Mouse (Mus musculus) cerebral cortex, adult 2 months (tissue): Measurements from ENCODE around the gene Parp16.

Experiments
- WGBS: fragments of 180-500 bp; shearing (Covaris S2); methylation state at CpG from one replicate; pipeline ENCODE4 v1.1.7; 2018; 5-methylcytosine and 5-hydroxymethylcytosine counted together

Gene Parp16

GRCm38 (mm10) chr9:65195053-65195452 lies at the start of gene Parp16:
Gene Parp16 (plus strand): TSS chr9:65195353.
- WGBS = 71% methylated on average over 4 of the region's 4 CpGs

GRCm38 (mm10) chr9:65146001-65146400 lies 49.2 kb upstream of the Parp16 start:
- WGBS = 93% methylated on average over 5 of the region's 5 CpGs

GRCm38 (mm10) chr9:65148507-65148906 lies 46.6 kb upstream of the Parp16 start:
- WGBS = 89% methylated on average over 7 of the region's 7 CpGs

- 78% methylated on average over 6 of the region's 6 CpGs for WGBS
Measured at GRCm38 (mm10) chr9:65152711-65153330, 42.3 kb upstream of the Parp16 start.

- 56% methylated on average over 5 of the region's 5 CpGs for WGBS
Measured at GRCm38 (mm10) chr9:65153331-65153711, 41.8 kb upstream of the Parp16 start.

GRCm38 (mm10) chr9:65154692-65155455 lies 40.3 kb upstream of the Parp16 start:
- WGBS = 85% methylated on average over 9 of the region's 9 CpGs

GRCm38 (mm10) chr9:65156604-65157003 lies 38.5 kb upstream of the Parp16 start:
- whole genome bisulfite sequencing = 26% methylated on average over 8 of the region's 8 CpGs

GRCm38 (mm10) chr9:65157631-65158030 lies 37.5 kb upstream of the Parp16 start:
- WGBS = 85% methylated on average over 6 of the region's 6 CpGs

GRCm38 (mm10) chr9:65161188-65161587 lies 34.0 kb upstream of the Parp16 start:
- WGBS = 83% methylated on average over 4 of the region's 4 CpGs

GRCm38 (mm10) chr9:65161881-65162280 lies 33.3 kb upstream of the Parp16 start:
- 69% methylated on average over 8 of the region's 8 CpGs for WGBS

GRCm38 (mm10) chr9:65162711-65163639 lies 32.2 kb upstream of the Parp16 start:
- 5% methylated on average over 62 of the region's 69 CpGs for WGBS

GRCm38 (mm10) chr9:65164870-65165269 lies 30.3 kb upstream of the Parp16 start:
- WGBS = 32% methylated on average over 1 of the region's 1 CpGs

- 91% methylated on average over 9 of the region's 9 CpGs for WGBS
Measured at GRCm38 (mm10) chr9:65166386-65166785, 28.8 kb upstream of the Parp16 start.

- 59% methylated on average over 6 of the region's 6 CpGs for WGBS
Measured at GRCm38 (mm10) chr9:65168534-65168933, 26.6 kb upstream of the Parp16 start.

- WGBS = 85% methylated on average over 4 of the region's 4 CpGs
Measured at GRCm38 (mm10) chr9:65168952-65169351, 26.2 kb upstream of the Parp16 start.

GRCm38 (mm10) chr9:65172654-65173053 lies 22.5 kb upstream of the Parp16 start:
- 87% methylated on average over 9 of the region's 9 CpGs for WGBS

GRCm38 (mm10) chr9:65175234-65175938 lies 19.8 kb upstream of the Parp16 start:
- 71% methylated on average over 5 of the region's 5 CpGs for WGBS

- WGBS = 52% methylated on average over 9 of the region's 9 CpGs
Measured at GRCm38 (mm10) chr9:65175939-65176871, 18.9 kb upstream of the Parp16 start.

GRCm38 (mm10) chr9:65177497-65177896 lies 17.7 kb upstream of the Parp16 start:
- 88% methylated on average over 3 of the region's 3 CpGs for WGBS

- 88% methylated on average over 10 of the region's 10 CpGs for WGBS
Measured at GRCm38 (mm10) chr9:65177912-65178311, 17.2 kb upstream of the Parp16 start.
